Mouse (Mus musculus) spleen, adult 2 months (tissue): ENCODE measurements at regions not wholly inside any gene's neighbourhood (a gene's known extent, or its start where the extent isn't known, plus 50 kb on each side); places are given as distances from the start of the nearest gene placed in this dataset.

ENCODE experiments used
- CTCF ChIP-seq: fragments of 200-500 bp; IDR thresholded peaks from 2 replicates; pipeline ENCODE4 v1.5.1; 2011; ENCODE audit warnings: mild to moderate bottlenecking, inconsistent platforms; ENCODE audit not compliant: insufficient read depth, insufficient read length, insufficient replicate concordance; ENCODE audit errors: extremely low read depth
- POLR2A ChIP-seq: fragments of 200-500 bp; IDR thresholded peaks from 2 replicates; pipeline ENCODE4 v1.6.1; 2011; ENCODE audit warnings: low read depth, low read length, inconsistent platforms

- no peak for TF ChIP-seq CTCF
- TF ChIP-seq POLR2A: no peak
Observed at GRCm38 (mm10) chr9:23045486-23045885, 177.4 kb upstream of the Bmper start.
